In the genomic region with DNA sequence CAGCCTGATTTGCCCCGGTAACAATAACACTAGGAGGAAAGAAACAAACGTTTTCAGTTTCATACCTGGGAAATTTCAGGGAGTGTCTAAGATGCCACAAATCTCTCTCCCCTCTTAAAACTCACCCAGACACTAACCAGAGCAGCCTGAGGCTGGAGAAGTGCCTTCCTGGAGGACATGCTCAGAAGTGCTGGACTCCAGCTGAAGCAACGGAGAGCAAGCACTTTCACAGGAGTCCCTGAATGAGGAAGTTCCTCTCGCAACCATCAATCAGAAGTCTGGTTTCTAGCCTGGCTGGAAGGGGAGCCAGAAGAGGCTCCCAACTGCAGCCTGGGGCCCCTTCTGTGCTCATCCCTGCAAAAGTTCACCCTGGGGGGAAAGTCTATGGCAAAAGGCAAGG, we compare ENCODE assay signal across 8 mouse cellular contexts.
DNase-seq lines count a peak whose midpoint lies in the region; ATAC-seq lines count a peak whose summit lies in the region.
"Had no signal": no experiment of that assay in that cellular context is flagged by ENCODE, and none has a peak within 500 bp of the region (broad histone marks: within the 10 kb centered on the region; RNA-seq: fewer than 3 reads in every experiment).

No protein-coding gene starts in this region.

- no peak overlapping the region for H3K4me3 ChIP-seq in kidney, embryonic 14.5 days (ENCODE audit: low read length)
- H3K4me3 ChIP-seq in neural tube, embryonic 11.5 days (ENCODE audit: low read depth, low read length) = no peak overlapping the region

- H3K9ac ChIP-seq in kidney, embryonic 14.5 days (ENCODE audit: low read depth, low read length) = no peak overlapping the region
- H3K9ac ChIP-seq in neural tube, embryonic 11.5 days (ENCODE audit: low read length) = no peak overlapping the region

- ATAC-seq in kidney, embryonic 14.5 days (ENCODE audit: low FRiP score, low TSS enrichment) = no peak
- peak; percentile 47 to 54 for ATAC-seq in hematopoietic stem cell, adult 5-6 weeks (replicated peaks in 1 of 2; ENCODE audit: insufficient read depth in 1 of 2, low FRiP score in 2 of 2, low TSS enrichment in 1 of 2, low read depth in 1 of 2, poor library complexity in 2 of 2, severe bottlenecking in 2 of 2)
- ATAC-seq in neural tube, embryonic 11.5 days (ENCODE audit: insufficient read depth, low FRiP score, low TSS enrichment) = no peak

- peaks cover 32% of the 10 kb centered on the region for H3K4me1 ChIP-seq in kidney, embryonic 14.5 days (ENCODE audit: control insufficient read depth, insufficient read depth, low read length)
- peaks cover 25% of the 10 kb centered on the region for H3K4me1 ChIP-seq in neural tube, embryonic 11.5 days (ENCODE audit: control insufficient read depth, insufficient read depth, low read length)

- no peaks in the 10 kb centered on the region for H3K9me3 ChIP-seq in kidney, embryonic 14.5 days (ENCODE audit: control insufficient read depth, low read length)
- no peaks in the 10 kb centered on the region for H3K9me3 ChIP-seq in neural tube, embryonic 11.5 days (ENCODE audit: control insufficient read depth, low read length)

- no peaks in the 10 kb centered on the region for H3K27me3 ChIP-seq in kidney, embryonic 14.5 days (ENCODE audit: control insufficient read depth, insufficient read depth, low read length)
- no peaks in the 10 kb centered on the region for H3K27me3 ChIP-seq in neural tube, embryonic 11.5 days (ENCODE audit: control insufficient read depth, insufficient read depth, low read length)

- peak overlapping the region; percentile 47; the same call in 1 of the 2 replicates for H3K27ac ChIP-seq in kidney, embryonic 14.5 days (ENCODE audit: low read depth, low read length)
- H3K27ac ChIP-seq in neural tube, embryonic 11.5 days (ENCODE audit: low read depth, low read length) = peak overlapping the region; percentile 5; the same call in 1 of the 2 replicates

- DNase-seq in kidney, adult 8-10 months = no peak
- peak; percentile 22 for DNase-seq in adipocyte (ENCODE audit: low spot score)
- DNase-seq in neural tube, embryonic 11.5 days (ENCODE audit: low spot score) = no peak
- DNase-seq in urinary bladder, postnatal 25 days (ENCODE audit: low spot score) = no peak
- no peak for DNase-seq in cerebellum, postnatal 25 days
- DNase-seq: cerebellum, adult 2 months had no signal

- no peaks in the 10 kb centered on the region for H3K36me3 ChIP-seq in kidney, embryonic 14.5 days (ENCODE audit: control insufficient read depth, insufficient read depth, low read length)
- H3K36me3 ChIP-seq in neural tube, embryonic 11.5 days (ENCODE audit: control insufficient read depth, insufficient read depth, low read length) = no peaks in the 10 kb centered on the region

- H3K4me2 ChIP-seq in kidney, embryonic 14.5 days (replicated peaks; ENCODE audit: low read depth, low read length) = no peak overlapping the region
- H3K4me2 ChIP-seq in neural tube, embryonic 11.5 days (ENCODE audit: low read depth) = no peak overlapping the region

- WGBS in kidney, embryonic 14.5 days = 21% methylated on average over 4 of the region's 4 CpGs
- WGBS in neural tube, embryonic 11.5 days = 24% methylated on average over 4 of the region's 4 CpGs

Comparison
In these comparisons a context has a peak if more than half of its experiments do, and no peak if none do; other contexts are left out.
1. ATAC-seq: peak in hematopoietic stem cell, adult 5-6 weeks (2 of 2); none in kidney, embryonic 14.5 days (single experiment) and neural tube, embryonic 11.5 days (single experiment).